8 mouse cellular contexts compared by ENCODE assay signal in genomic region chr1:78488427-78488751, GRCm38 (mm10). TPM values are rescaled to one million over a fixed set of nuclear protein-coding genes. Genes with fewer than 3 reads are reported as not detected.
A peak's percentile ranks its signal among the peaks of the same experiment; 100 is the strongest.
DNase-seq lines count a peak whose midpoint lies in the region; ATAC-seq and TF ChIP-seq lines count a peak whose summit lies in the region.

No protein-coding gene starts in this region.

- H3K79me3 ChIP-seq in C2C12 (ENCODE audit: low read depth) = peaks cover 43% of the 10 kb centered on the region

- H3K27me3 ChIP-seq in C2C12 (ENCODE audit: control insufficient read depth, insufficient read depth, insufficient read length) = peaks cover 4% of the 10 kb centered on the region
- H3K27me3 ChIP-seq in forebrain, embryonic 16.5 days (replicated peaks; ENCODE audit: control insufficient read depth, insufficient read depth, low read length) = no peaks in the 10 kb centered on the region
- H3K27me3 ChIP-seq in liver, embryonic 15.5 days = no peaks in the 10 kb centered on the region; the same call in 1 of the 2 replicates

- H3K4me2 ChIP-seq in forebrain, embryonic 16.5 days (ENCODE audit: low read length) = peak overlapping the region; percentile 88
- H3K4me2 ChIP-seq in liver, embryonic 15.5 days = peak overlapping the region; percentile 80

- peak overlapping the region; percentile 99 for H3ac ChIP-seq in C2C12 (ENCODE audit: control insufficient read depth, insufficient read length, low read depth)

- peaks cover 53% of the 10 kb centered on the region for H3K79me2 ChIP-seq in C2C12 (ENCODE audit: control insufficient read depth, insufficient read depth)

- H3K36me3 ChIP-seq in C2C12 (ENCODE audit: control insufficient read depth, insufficient read depth) = peaks cover 15% of the 10 kb centered on the region
- no peaks in the 10 kb centered on the region for H3K36me3 ChIP-seq in forebrain, embryonic 16.5 days (ENCODE audit: control insufficient read depth, insufficient read depth)
- H3K36me3 ChIP-seq in liver, embryonic 15.5 days (replicated peaks) = 0 out of 2 replicates have a peak, but pooled peaks cover 20% of the 10 kb centered on the region

- DNase-seq in frontal cortex, postnatal 10 days (ENCODE audit: low spot score in 2 of 2) = no peak
- DNase-seq in ovary, postnatal 10 days (ENCODE audit: low spot score) = no peak
- DNase-seq in layer of hippocampus, postnatal 10 days (ENCODE audit: low spot score in 2 of 2) = no peak
- DNase-seq in thymus, postnatal 4 days = no peak

- no peak for TF ChIP-seq CTCF in C2C12 (IDR thresholded peaks at IDR 0.05; ENCODE audit: control insufficient read depth, insufficient read depth, insufficient read length)

- peak; percentile 75 for ATAC-seq in frontal cortex, adult (ENCODE audit: low TSS enrichment)
- no peak; the same call in 1 of the 2 replicates for ATAC-seq in forebrain, embryonic 16.5 days
- ATAC-seq in liver, embryonic 15.5 days (ENCODE audit: insufficient read depth) = no peak

- peak overlapping the region; percentile 90 for H3K4me3 ChIP-seq in C2C12 (ENCODE audit: insufficient read depth, poor library complexity, severe bottlenecking)
- H3K4me3 ChIP-seq in forebrain, embryonic 16.5 days (replicated peaks; ENCODE audit: low read length) = peak overlapping the region; percentile 86
- H3K4me3 ChIP-seq in liver, embryonic 15.5 days (replicated peaks) = peak overlapping the region; percentile 78

- no peak overlapping the region; the same call in 1 of the 2 replicates for H3K27ac ChIP-seq in forebrain, embryonic 16.5 days (ENCODE audit: low read length)
- peak overlapping the region; percentile 74 for H3K27ac ChIP-seq in liver, embryonic 15.5 days (replicated peaks)

- under 1% methylated on average over 28 of the region's 28 CpGs for whole genome bisulfite sequencing in forebrain, embryonic 16.5 days
- WGBS in liver, embryonic 15.5 days (ENCODE audit: insufficient replicate concordance) = under 1% methylated on average over 28 of the region's 28 CpGs

- H3K4me1 ChIP-seq in forebrain, embryonic 16.5 days (replicated peaks; ENCODE audit: control insufficient read depth, insufficient read depth, low read length) = peaks cover 11% of the 10 kb centered on the region
- peaks cover 50% of the 10 kb centered on the region for H3K4me1 ChIP-seq in liver, embryonic 15.5 days (replicated peaks)

- peak overlapping the region; percentile 78 for H3K9ac ChIP-seq in forebrain, embryonic 16.5 days (replicated peaks; ENCODE audit: low read depth, low read length)
- H3K9ac ChIP-seq in liver, embryonic 15.5 days = peak overlapping the region; percentile 73

- no peaks in the 10 kb centered on the region for H3K9me3 ChIP-seq in forebrain, embryonic 16.5 days (ENCODE audit: control insufficient read depth, low read length)
- H3K9me3 ChIP-seq in liver, embryonic 15.5 days (replicated peaks) = no peaks in the 10 kb centered on the region

TF ChIP-seq in C2C12, 6 proteins besides CTCF, POLR2A, EP300 and RAD21:
- TF ChIP-seq CEBPB (IDR thresholded peaks at IDR 0.05; ENCODE audit: low read depth) = no peak
- TF ChIP-seq USF1 (IDR thresholded peaks at IDR 0.05; ENCODE audit: low read depth) = no peak
- no peak for TF ChIP-seq MYOD1 (IDR thresholded peaks at IDR 0.05; ENCODE audit: control insufficient read depth, insufficient read length, low read depth)
- TF ChIP-seq FOSL1 (IDR thresholded peaks at IDR 0.05; ENCODE audit: insufficient read depth, low read length, poor library complexity, severe bottlenecking) = no peak
- TF ChIP-seq MAX (IDR thresholded peaks at IDR 0.05) = no peak
- no peak for TF ChIP-seq MYOG (IDR thresholded peaks at IDR 0.05; ENCODE audit: control insufficient read depth, extremely low read depth, insufficient read length)

RNA-seq across cellular contexts. Expression of gene Farsb, which starts 0.3 kb away (rescaled TPM):
- polyA plus RNA-seq in C2C12 (2012; fragmentation: generic; extraction: Trizol) = 53.6 TPM
- 168 and 172 TPM in 2 replicates for polyA plus RNA-seq in forebrain, embryonic 16.5 days (2015; fragmentation: Nextera tagmentation; extraction: Ambion mirVana)
- polyA plus RNA-seq in liver, embryonic 15.5 days (2015; fragmentation: Nextera tagmentation; extraction: Ambion mirVana) = 85.4 and 91.0 TPM in 2 replicates
- total RNA-seq in layer of hippocampus, postnatal 10 days (2021) = 10 to 100 TPM; 72.2 to 78.2 TPM

RNA-seq across cellular contexts. Expression of gene Mogat1, which starts 22.4 kb away (rescaled TPM):
- polyA plus RNA-seq in C2C12 (2012; fragmentation: generic; extraction: Trizol) = not detected
- 0.66 TPM in 1 of 2 replicates, not detected in the other for polyA plus RNA-seq in forebrain, embryonic 16.5 days (2015; fragmentation: Nextera tagmentation; extraction: Ambion mirVana)
- polyA plus RNA-seq in liver, embryonic 15.5 days (2015; fragmentation: Nextera tagmentation; extraction: Ambion mirVana) = not detected in 2 replicates
- total RNA-seq in layer of hippocampus, postnatal 10 days (2021) = not detected

RNA-seq across cellular contexts. Expression of gene BC035947, which starts 23.6 kb away (rescaled TPM):
- not detected for polyA plus RNA-seq in C2C12 (2012; fragmentation: generic; extraction: Trizol)
- polyA plus RNA-seq in forebrain, embryonic 16.5 days (2015; fragmentation: Nextera tagmentation; extraction: Ambion mirVana) = 0.27 and 0.46 TPM in 2 replicates
- polyA plus RNA-seq in liver, embryonic 15.5 days (2015; fragmentation: Nextera tagmentation; extraction: Ambion mirVana) = 0.02 TPM in 1 of 2 replicates, not detected in the other
- total RNA-seq in layer of hippocampus, postnatal 10 days (2021) = under 1 TPM; 0.13 to 0.16 TPM
